Mouse (Mus musculus): Measurements from ENCODE around the gene Ccdc113.
"Not testable (repeated sequence)": the region's sequence is repeated elsewhere in the genome, so short reads cannot be mapped to it uniquely, and the experiment has no call there.

The Ccdc113 gene

GRCm38 (mm10) chr8:95602168-95602567, 68.3 kb downstream of the Ccdc113 start:
- peak; percentile 54 for DNase-seq (ENCODE audit: low read depth, low spot score)

- DNase-seq (ENCODE audit: low read depth, low spot score): not testable (repeated sequence)
Measured at GRCm38 (mm10) chr8:95606509-95606908, 72.6 kb downstream of the Ccdc113 start.

DNA sequence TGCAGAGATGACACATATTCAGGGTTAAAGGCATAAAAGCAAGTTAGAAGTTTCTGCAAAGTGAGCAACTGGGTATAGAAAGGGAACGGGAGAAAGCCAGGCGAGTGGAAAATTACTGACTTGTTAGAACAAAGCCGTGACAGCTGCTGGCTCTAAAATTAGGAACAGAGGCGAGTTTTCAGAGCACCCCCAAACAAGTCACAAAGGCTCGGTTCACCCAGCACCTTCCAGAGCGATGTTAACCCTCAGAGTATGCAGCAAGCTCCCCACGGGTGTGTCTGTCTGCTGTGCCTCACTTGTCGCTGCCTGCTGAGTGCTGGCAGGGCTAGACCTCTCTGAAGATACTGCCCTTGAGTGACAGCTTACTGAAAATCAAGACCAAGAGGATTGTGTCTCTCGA, 73.3 kb downstream of the Ccdc113 start:
- DNase-seq (ENCODE audit: low read depth, low spot score): no peak

All from 3T3-L1 (cell line).